Mouse (Mus musculus) cerebellum, adult (tissue): Measurements from ENCODE around the gene Rnf32.

ENCODE experiments used
- ATAC-seq: cut with Nextera tagmentation; 2 replicates; pipeline ENCODE4 v1.9.2; 2017; ENCODE audit warnings: mild to moderate bottlenecking, moderate library complexity, mixed read lengths; ENCODE audit not compliant: insufficient number of reproducible peaks, low FRiP score, low TSS enrichment

The Rnf32 gene

GRCm38 (mm10) chr5:29270879-29271278, 75.1 kb downstream of the Rnf32 start:
- ATAC-seq, result no peak

DNA sequence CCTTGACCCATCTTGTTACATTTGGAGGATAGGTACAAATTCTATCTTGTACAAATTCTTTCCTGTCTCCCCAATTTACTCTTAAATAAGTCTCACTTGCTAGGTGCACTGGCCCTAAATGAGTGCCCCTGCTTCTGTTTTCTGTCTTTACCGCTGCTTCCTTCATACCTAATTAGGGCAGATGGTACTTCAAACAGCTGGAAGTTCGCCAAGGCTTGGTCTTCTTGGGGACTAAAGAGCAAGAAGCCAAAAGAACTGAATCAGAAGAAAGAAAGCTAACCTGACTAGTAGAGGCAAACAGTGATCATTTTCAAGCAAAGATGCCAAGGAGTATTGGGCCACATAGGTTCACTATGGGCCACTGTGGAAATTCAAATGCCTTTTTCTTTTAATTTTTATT, 77.6 kb downstream of the Rnf32 start:
- ATAC-seq, result no peak

- ATAC-seq, result no peak
Measured at GRCm38 (mm10) chr5:29274746-29275145, 79.0 kb downstream of the Rnf32 start.
